Mouse (Mus musculus) left cerebral cortex, adult 11 months (tissue): Measurements from ENCODE around the gene Csf3r.
A peak's percentile ranks its signal among the peaks of the same experiment; 100 is the strongest.

Experiments
- DNase-seq: peaks from one replicate; pipeline ENCODE4 v3.0.0; 2022; ENCODE audit warnings: low spot score

The Csf3r gene

GRCm38 (mm10) chr4:126057207-126058133 lies 33.1 kb downstream of the Csf3r start:
- no peak for DNase-seq

- peak; percentile 88 for DNase-seq
Observed at GRCm38 (mm10) chr4:126058134-126058996, 34.0 kb downstream of the Csf3r start, which contains the start of gene Oscp1. Oscp1 (plus strand) TSS chr4:126058565.

GRCm38 (mm10) chr4:126058997-126059362 lies 34.6 kb downstream of the Csf3r start:
- peak; percentile 36 for DNase-seq

- DNase-seq, result no peak
Observed at GRCm38 (mm10) chr4:126062856-126063255, 38.5 kb downstream of the Csf3r start.

GRCm38 (mm10) chr4:126065241-126065640 lies 40.9 kb downstream of the Csf3r start:
- DNase-seq, result peak; percentile 41

- no peak for DNase-seq
Observed at GRCm38 (mm10) chr4:126067401-126068077, 43.2 kb downstream of the Csf3r start.

GRCm38 (mm10) chr4:126068842-126069241 lies 44.5 kb downstream of the Csf3r start:
- no peak for DNase-seq

GRCm38 (mm10) chr4:126077833-126078232 lies 53.5 kb downstream of the Csf3r start:
- DNase-seq, result no peak

GRCm38 (mm10) chr4:126079266-126079665 lies 54.9 kb downstream of the Csf3r start:
- DNase-seq, result no peak

- DNase-seq, result no peak
Observed at GRCm38 (mm10) chr4:126081601-126082000, 57.3 kb downstream of the Csf3r start.

GRCm38 (mm10) chr4:126083021-126083420 lies 58.7 kb downstream of the Csf3r start:
- DNase-seq, result no peak

GRCm38 (mm10) chr4:126084382-126084781 lies 60.0 kb downstream of the Csf3r start:
- no peak for DNase-seq

- DNase-seq, result peak; percentile 62
Observed at GRCm38 (mm10) chr4:126085996-126086576, 61.7 kb downstream of the Csf3r start.

- DNase-seq, result no peak
Observed at GRCm38 (mm10) chr4:126090101-126090847, 65.9 kb downstream of the Csf3r start.

- no peak for DNase-seq
Observed at GRCm38 (mm10) chr4:126090848-126091124, 66.4 kb downstream of the Csf3r start.

GRCm38 (mm10) chr4:126091873-126092272 lies 67.5 kb downstream of the Csf3r start:
- no peak for DNase-seq
